Mouse (Mus musculus) kidney, adult 2 months (tissue): ENCODE measurements at regions not wholly inside any gene's neighbourhood (a gene's known extent, or its start where the extent isn't known, plus 50 kb on each side); places are given as distances from the start of the nearest gene placed in this dataset.

ENCODE experiments used
- DNase-seq: peaks from one replicate; pipeline ENCODE4 v3.0.0; 2021
- H3K27ac ChIP-seq: fragments of 200-500 bp; 2 replicates; pipeline ENCODE4 v1.5.1; 2012; ENCODE audit warnings: low read depth, low read length, control low read depth, inconsistent platforms; ENCODE audit not compliant: insufficient read depth
- H3K27me3 ChIP-seq: fragments of 200-500 bp; replicated peaks from 2 replicates; pipeline ENCODE4 v1.6.1; 2012; ENCODE audit warnings: mild to moderate bottlenecking, moderate library complexity, low read length, inconsistent platforms; ENCODE audit not compliant: control insufficient read depth, insufficient read depth
- H3K36me3 ChIP-seq: fragments of 200-500 bp; 2 replicates; pipeline ENCODE4 v1.6.1; 2012; ENCODE audit warnings: mild to moderate bottlenecking, moderate library complexity, low read length, inconsistent platforms; ENCODE audit not compliant: control insufficient read depth, insufficient read depth
- H3K4me1 ChIP-seq: fragments of 200-500 bp; 2 replicates; pipeline ENCODE4 v1.6.1; 2011; ENCODE audit warnings: low read length; ENCODE audit not compliant: control insufficient read depth, insufficient read depth
- H3K4me3 ChIP-seq: fragments of 200-500 bp; 2 replicates; pipeline ENCODE4 v1.5.1; 2011; ENCODE audit warnings: mild to moderate bottlenecking, low read depth, low read length, control low read depth; ENCODE audit not compliant: insufficient read depth
- CTCF ChIP-seq: fragments of 200-500 bp; conservative IDR thresholded peaks from 2 replicates; pipeline ENCODE4 v1.5.1; 2011; ENCODE audit warnings: low read depth, mild to moderate bottlenecking, control low read depth, low read length, moderate library complexity, mixed read lengths; ENCODE audit not compliant: insufficient read depth, insufficient read length
- POLR2A ChIP-seq: fragments of 200-500 bp; IDR thresholded peaks from one replicate; pipeline ENCODE4 v1.6.1; 2011; ENCODE audit warnings: low read depth, low read length, control low read depth
- WGBS: fragments of 180-500 bp; shearing (Covaris S2); methylation state at CpG from one replicate; pipeline ENCODE4 v1.1.7; 2018; 5-methylcytosine and 5-hydroxymethylcytosine counted together

DNA sequence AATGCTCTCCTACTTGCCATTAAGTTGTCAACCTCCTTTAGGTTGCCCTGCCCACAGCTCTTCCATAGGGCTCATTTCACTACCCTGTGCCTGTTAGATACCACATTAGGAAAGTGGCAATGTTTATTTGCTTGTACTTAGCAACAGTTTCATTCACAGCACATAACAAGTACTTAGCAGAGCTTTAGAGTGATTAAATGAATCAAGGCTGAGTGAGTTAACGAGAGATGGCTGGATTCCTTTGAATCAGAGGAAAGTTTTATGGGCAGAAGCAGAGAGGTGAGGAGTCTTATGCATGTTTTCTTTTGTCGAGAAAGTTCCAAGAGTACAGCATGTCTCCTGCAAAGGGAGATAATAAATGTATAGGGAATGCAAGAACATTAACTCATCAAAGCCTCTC lies 60.5 kb downstream of the Ptgs2 start:
- no peaks in the 10 kb centered on the region for H3K4me1 ChIP-seq
- no peak overlapping the region for H3K4me3 ChIP-seq
- H3K36me3 ChIP-seq = no peaks in the 10 kb centered on the region
- TF ChIP-seq POLR2A (no peak), CTCF (no peak)
- no peak overlapping the region for H3K27ac ChIP-seq
- no peak for DNase-seq
- H3K27me3 ChIP-seq = no peaks in the 10 kb centered on the region
- WGBS = 41% methylated on average over 2 of the region's 2 CpGs

DNA sequence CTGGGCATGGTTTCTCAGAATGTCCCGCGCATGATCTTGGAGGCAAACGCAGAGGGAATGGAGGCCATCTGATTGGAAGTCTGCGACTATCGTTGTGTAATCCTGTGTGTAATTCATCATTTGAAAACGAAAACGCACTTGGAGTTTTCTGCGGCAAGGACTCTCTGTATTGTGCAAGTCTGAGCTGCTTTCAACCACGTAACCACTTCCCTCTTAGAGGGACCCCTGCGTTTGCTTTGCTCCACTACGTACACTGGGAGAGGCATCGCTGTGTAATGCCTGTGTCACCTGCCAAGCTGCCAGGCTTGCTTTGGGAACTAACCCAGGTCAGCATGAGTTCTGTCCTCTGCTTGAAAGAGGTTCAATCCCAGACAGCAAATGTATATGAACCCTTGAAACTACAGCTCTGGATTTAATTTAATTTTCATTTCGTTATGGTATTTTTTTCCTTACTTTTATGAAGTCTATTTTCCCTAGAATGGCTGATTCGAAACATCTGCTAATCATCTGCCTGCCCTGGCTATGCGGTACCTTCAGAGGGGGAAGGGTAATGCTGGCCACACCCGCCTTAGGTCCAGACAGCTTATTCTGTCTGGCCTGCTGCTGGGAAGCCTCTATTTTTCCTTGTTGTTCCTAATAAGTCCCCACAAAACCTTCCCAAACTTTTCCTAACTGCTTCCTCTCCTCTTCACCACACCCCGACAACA lies 65.2 kb downstream of the Ptgs2 start:
- peak; percentile 4 for DNase-seq
- Histone ChIP-seq H3K27me3 (no peaks in the 10 kb centered on the region), H3K4me3 (0 out of 2 replicates have a peak overlapping the region, but pooled peaks have one; percentile 3), H3K4me1 (no peaks in the 10 kb centered on the region), H3K36me3 (no peaks in the 10 kb centered on the region), H3K27ac (no peak overlapping the region)
- no peak for TF ChIP-seq CTCF
- TF ChIP-seq POLR2A = no peak
- 70% methylated on average over 17 of the region's 17 CpGs for WGBS

DNA sequence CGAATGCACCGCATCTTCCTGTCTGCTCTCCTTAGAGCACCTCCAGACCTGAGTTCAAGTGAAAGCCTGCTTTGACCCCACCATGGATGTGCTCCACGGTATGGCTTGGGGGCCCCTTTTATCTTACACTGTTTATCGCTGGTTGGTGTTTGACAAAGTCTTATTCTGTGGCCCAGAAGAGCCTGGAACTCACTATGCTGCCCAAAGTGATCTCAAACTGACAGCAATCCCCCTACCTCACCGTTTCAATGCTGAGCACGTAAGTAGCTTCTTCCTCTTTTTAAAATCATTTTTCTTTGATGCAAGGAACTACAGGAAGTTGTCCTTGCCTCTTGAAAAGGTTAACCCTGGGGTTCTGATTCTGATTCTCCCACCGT lies 65.8 kb downstream of the Ptgs2 start:
- no peaks in the 10 kb centered on the region for H3K27me3 ChIP-seq
- no peaks in the 10 kb centered on the region for H3K36me3 ChIP-seq
- TF ChIP-seq POLR2A = no peak
- no peak for TF ChIP-seq CTCF
- H3K4me1 ChIP-seq = no peaks in the 10 kb centered on the region
- no peak overlapping the region for H3K4me3 ChIP-seq
- H3K27ac ChIP-seq = no peak overlapping the region
- no peak for DNase-seq
- WGBS = 81% methylated on average over 7 of the region's 7 CpGs

DNA sequence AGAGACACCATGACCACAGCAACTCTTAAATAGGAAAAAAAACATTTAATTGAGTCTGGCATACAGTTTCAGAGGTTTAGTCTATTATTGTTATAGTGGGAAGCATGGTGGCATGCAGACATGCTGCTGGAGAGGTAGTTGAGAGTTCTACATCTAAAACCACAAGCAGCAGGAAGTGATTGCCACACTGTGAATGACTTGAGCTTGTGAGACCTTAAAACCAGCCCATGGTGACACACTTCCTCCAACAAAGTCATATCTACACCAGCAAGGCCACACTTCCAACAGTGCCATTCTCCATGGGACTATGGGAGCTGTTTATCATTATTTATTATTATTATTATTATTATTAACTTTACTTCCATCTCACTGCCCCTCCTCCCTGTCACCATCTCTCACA lies 67.3 kb downstream of the Ptgs2 start:
- Histone ChIP-seq H3K4me3 (no peak overlapping the region), H3K27me3 (no peaks in the 10 kb centered on the region), H3K27ac (no peak overlapping the region), H3K36me3 (no peaks in the 10 kb centered on the region), H3K4me1 (no peaks in the 10 kb centered on the region)
- no peak for DNase-seq
- TF ChIP-seq POLR2A (no peak), CTCF (no peak)

DNA sequence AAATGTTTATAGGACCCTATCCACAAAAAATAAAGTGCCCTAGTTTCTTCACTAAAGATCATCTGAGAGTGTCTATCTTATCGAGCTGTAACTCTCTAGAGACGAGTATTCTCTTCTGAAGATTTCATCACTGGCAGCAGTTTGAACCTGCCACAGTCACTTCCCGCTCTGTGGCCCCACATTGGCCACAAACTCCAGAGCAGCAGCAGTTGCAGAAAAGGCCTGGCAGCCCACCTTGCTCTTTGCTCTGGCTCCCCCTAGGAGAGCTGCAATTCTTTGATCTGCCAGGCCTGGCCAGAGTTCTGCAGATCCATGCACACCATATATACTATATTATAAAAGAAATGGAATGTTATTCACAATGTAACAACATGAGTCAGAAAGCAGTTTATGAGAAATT lies 74.4 kb downstream of the Ptgs2 start:
- DNase-seq = no peak
- no peak overlapping the region for H3K27ac ChIP-seq
- TF ChIP-seq POLR2A (no peak), CTCF (no peak)
- peaks cover 7% of the 10 kb centered on the region; the same call in 1 of the 2 replicates for H3K4me1 ChIP-seq
- H3K27me3 ChIP-seq = no peaks in the 10 kb centered on the region
- H3K4me3 ChIP-seq = no peak overlapping the region
- 85% methylated on average over 3 of the region's 3 CpGs for WGBS
- H3K36me3 ChIP-seq = no peaks in the 10 kb centered on the region

DNA sequence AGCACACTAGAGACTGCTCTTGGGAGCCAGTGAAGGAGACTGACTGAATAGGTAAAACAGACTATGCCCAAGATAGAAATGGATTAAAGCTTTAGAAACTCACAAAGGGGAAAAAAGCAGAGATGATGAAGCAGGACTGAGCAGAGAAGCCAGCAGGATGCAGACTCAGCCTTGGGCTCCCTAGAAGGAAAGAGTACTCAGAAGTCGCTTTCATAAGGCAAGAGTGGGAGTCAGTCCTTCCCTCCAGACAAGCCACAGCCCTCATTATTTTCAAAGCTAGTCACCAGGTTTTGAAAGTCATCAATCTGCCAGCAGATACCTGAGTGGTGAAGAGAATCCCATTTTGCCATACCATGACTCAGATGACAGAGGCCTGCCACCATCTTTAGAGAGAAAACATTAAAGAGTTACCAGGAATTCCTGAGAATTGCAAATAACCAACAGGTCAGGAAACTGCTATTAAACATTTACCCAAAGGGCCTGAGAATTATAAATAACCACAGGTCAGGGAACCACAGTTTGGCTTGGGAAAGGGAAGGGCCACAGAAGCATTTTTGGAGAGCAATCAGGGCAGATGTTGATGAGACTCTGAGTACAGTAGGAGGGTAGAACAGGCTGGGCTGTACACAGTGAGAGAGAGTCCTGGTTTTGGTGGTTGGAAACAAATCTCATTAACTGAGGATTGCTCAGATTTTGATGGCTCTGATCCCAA lies 77.4 kb downstream of the Ptgs2 start:
- no peak overlapping the region for H3K4me3 ChIP-seq
- peak; percentile 59 for DNase-seq
- H3K27ac ChIP-seq = peak overlapping the region; percentile 55; the same call in 1 of the 2 replicates
- H3K4me1 ChIP-seq = peaks cover 7% of the 10 kb centered on the region; the same call in 1 of the 2 replicates
- no peaks in the 10 kb centered on the region for H3K27me3 ChIP-seq
- H3K36me3 ChIP-seq = no peaks in the 10 kb centered on the region
- TF ChIP-seq POLR2A (no peak), CTCF (no peak)
- WGBS = 65% methylated on average over 1 of the region's 1 CpGs

DNA sequence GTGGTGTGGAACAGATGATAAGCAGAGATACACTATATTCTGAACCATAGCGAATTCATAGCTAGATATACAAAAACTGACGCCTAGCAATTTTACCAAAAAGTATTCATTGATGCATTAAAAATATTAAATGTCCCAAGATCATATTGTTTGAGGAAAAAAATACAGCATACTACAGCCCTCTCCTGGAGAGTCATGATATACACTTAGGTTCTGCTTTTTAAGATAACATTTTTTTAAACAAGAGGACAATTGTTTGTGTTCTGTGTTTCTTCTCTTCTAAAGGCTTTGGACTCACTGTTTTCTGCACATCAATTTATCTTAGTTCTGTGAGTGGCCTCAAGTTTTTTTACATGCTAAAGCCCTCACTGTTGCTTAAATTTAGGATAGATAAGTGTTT lies 102.2 kb downstream of the Ptgs2 start:
- Histone ChIP-seq H3K36me3 (no peaks in the 10 kb centered on the region), H3K4me3 (no peak overlapping the region), H3K27me3 (no peaks in the 10 kb centered on the region), H3K4me1 (no peaks in the 10 kb centered on the region), H3K27ac (no peak overlapping the region)
- 76% methylated on average over 2 of the region's 2 CpGs for WGBS
- DNase-seq = no peak
- TF ChIP-seq CTCF (no peak), POLR2A (no peak)

DNA sequence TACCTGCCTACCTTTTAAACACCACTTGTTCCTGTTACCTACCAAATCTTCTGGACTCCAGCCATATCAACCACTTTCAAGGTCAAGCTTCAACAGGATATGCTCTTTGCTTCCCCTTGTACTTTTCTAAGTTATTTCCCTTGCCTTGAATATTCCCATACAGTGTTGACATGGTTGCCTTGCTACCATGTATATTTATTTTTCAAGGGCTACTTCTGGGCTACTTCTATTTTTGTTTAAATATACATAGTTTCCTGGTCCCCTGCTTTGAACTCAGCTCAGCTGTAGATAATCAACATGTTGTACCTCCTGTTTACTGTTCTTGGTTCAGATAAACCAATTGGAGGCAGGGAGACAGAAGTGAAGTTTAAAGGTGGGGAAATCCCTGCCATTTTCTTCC lies 106.8 kb upstream of the Pdc start:
- Histone ChIP-seq H3K4me1 (no peaks in the 10 kb centered on the region), H3K27ac (no peak overlapping the region), H3K27me3 (no peaks in the 10 kb centered on the region), H3K4me3 (no peak overlapping the region), H3K36me3 (no peaks in the 10 kb centered on the region)
- no peak for DNase-seq
- TF ChIP-seq POLR2A = no peak
- TF ChIP-seq CTCF = no peak
